Mouse (Mus musculus) spleen, postnatal 36 days (tissue): ENCODE results near the gene Ass1.

Source experiments
- DNase-seq, 2 experiments: peaks; one replicate each; pipeline ENCODE4 v3.0.0; 2022; ENCODE audit warnings: low spot score in 2 of 2, mixed read lengths in 1 of 2

Ass1 gene

GRCm38 (mm10) chr2:31469931-31470682 lies at the start of gene Ass1:
Ass1 (plus strand) TSS chr2:31470207.
- DNase-seq, result peak; percentile 84 to 85

GRCm38 (mm10) chr2:31420914-31421313 lies 49.1 kb upstream of the Ass1 start:
- no peak for DNase-seq

GRCm38 (mm10) chr2:31422576-31422975 lies 47.4 kb upstream of the Ass1 start:
- no peak for DNase-seq

GRCm38 (mm10) chr2:31431477-31431876 lies 38.5 kb upstream of the Ass1 start:
- DNase-seq, result no peak

- DNase-seq, result no peak
These were observed 35.3 kb upstream of the Ass1 start for GRCm38 (mm10) chr2:31434746-31435145.

- DNase-seq, result peak; percentile 16 to 27
These were observed 34.4 kb upstream of the Ass1 start for GRCm38 (mm10) chr2:31435567-31435966.

- no peak for DNase-seq
These were observed 32.3 kb upstream of the Ass1 start for GRCm38 (mm10) chr2:31437480-31438245.

GRCm38 (mm10) chr2:31439576-31439975 lies 30.4 kb upstream of the Ass1 start:
- DNase-seq, result no peak

- DNase-seq, result no peak
These were observed 27.4 kb upstream of the Ass1 start for GRCm38 (mm10) chr2:31442480-31443160.

GRCm38 (mm10) chr2:31446036-31446435 lies 24.0 kb upstream of the Ass1 start:
- peak in 1 of 2 experiments; percentile 24 for DNase-seq

- no peak for DNase-seq
These were observed 23.6 kb upstream of the Ass1 start for GRCm38 (mm10) chr2:31446456-31446855.

GRCm38 (mm10) chr2:31447536-31447935 lies 22.5 kb upstream of the Ass1 start:
- peak in 1 of 2 experiments; percentile 30 for DNase-seq

- no peak for DNase-seq
These were observed 21.1 kb upstream of the Ass1 start for GRCm38 (mm10) chr2:31448756-31449440.

- no peak for DNase-seq
These were observed 20.6 kb upstream of the Ass1 start for GRCm38 (mm10) chr2:31449441-31449815.

- no peak for DNase-seq
These were observed 20.1 kb upstream of the Ass1 start for GRCm38 (mm10) chr2:31449902-31450301.

- no peak for DNase-seq
These were observed 19.3 kb upstream of the Ass1 start for GRCm38 (mm10) chr2:31450661-31451060.

- DNase-seq, result no peak
These were observed 18.5 kb upstream of the Ass1 start for GRCm38 (mm10) chr2:31451530-31451929.

GRCm38 (mm10) chr2:31453011-31453410 lies 17.0 kb upstream of the Ass1 start:
- no peak for DNase-seq

- no peak for DNase-seq
These were observed 16.3 kb upstream of the Ass1 start for GRCm38 (mm10) chr2:31453559-31454177.

- DNase-seq, result no peak
These were observed 15.7 kb upstream of the Ass1 start for GRCm38 (mm10) chr2:31454280-31454679.

GRCm38 (mm10) chr2:31455418-31455817 lies 14.6 kb upstream of the Ass1 start:
- no peak for DNase-seq
